Mouse (Mus musculus): ENCODE data around the gene Snrpd3.
A peak's percentile ranks its signal among the peaks of the same experiment; 100 is the strongest.
"Not testable (repeated sequence)": the region's sequence is repeated elsewhere in the genome, so short reads cannot be mapped to it uniquely, and the experiment has no call there.

Gene Snrpd3

DNA sequence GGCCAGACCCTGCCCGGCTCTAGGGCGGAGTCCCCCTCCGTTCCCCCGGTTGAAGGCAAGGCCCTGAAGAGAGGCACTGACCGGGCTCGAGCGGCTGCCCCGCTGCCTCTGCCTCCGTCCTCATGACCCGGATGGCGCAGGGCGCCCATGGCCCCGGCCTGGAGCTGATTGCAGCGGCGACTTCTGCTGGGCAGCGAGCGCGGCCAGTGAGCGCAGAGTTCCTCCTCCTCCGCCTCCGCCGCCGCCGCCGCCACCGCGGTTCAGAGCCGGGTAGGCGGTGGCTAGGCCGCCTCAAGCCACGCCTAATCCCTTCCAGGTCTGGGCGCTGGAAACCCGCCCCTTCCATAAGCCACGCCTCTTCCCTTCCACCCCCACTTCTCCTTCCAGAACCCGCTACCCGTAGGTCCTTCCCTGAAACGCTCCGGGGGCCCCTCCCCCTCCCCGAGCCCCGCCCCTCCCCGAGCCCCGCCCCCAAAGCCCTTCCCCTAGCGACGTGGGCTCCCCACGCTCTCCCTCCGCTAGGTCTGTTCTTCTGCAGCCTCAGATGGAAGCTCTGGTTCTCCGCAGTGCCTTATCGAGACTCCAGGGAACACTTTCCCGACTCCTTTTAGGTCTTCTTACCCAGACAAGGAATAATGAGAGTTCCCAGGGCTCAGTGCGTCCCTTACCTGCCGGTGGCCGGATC, at the start of gene Snrpd3:
Gene Snrpd3 (plus strand): TSS at position 479 of the 685 bp plus-strand sequence.
- peak; percentile 84 to 94 for DNase-seq (ENCODE audit: low spot score in 2 of 2)

DNA sequence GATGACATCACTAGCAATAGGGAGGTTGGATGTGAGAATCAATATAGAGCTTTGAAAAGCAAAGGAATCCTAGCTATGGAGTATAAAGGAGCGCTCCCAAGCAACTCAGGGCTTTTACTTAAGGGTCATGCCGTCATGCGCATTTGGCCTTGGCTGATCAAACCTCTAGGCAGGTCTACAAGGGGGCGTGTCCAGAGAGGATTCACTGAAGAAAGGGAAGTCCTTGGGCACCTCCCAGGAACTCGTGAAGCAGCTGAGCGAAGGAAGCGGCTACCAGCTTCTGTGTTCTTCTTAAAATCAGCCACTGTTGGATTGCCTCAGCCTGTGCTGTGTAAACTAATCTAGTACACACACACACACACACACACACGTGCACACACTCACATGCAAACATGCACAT, 43.9 kb upstream of the Snrpd3 start:
- DNase-seq (ENCODE audit: low spot score in 2 of 2), result no peak

DNA sequence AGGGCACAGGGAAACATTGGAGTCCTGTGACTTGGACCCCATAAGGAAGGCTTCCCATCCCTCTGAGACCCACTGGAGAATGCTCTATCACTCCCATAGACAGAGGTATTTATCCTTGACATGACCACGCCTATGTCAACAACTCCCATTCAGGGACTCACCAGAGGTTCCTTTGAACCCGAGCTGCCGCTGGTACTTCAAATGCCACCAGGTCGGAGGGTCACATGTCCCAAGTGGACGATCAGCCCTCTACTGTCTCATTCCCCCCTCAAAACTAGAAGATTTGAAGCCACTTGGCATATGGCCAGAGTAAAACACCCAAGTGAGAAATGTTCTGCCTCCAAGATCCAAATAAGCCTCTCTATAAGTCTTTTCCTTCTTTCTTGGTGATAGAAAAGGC, 42.8 kb upstream of the Snrpd3 start:
- no peak for DNase-seq (ENCODE audit: low spot score in 2 of 2)

DNA sequence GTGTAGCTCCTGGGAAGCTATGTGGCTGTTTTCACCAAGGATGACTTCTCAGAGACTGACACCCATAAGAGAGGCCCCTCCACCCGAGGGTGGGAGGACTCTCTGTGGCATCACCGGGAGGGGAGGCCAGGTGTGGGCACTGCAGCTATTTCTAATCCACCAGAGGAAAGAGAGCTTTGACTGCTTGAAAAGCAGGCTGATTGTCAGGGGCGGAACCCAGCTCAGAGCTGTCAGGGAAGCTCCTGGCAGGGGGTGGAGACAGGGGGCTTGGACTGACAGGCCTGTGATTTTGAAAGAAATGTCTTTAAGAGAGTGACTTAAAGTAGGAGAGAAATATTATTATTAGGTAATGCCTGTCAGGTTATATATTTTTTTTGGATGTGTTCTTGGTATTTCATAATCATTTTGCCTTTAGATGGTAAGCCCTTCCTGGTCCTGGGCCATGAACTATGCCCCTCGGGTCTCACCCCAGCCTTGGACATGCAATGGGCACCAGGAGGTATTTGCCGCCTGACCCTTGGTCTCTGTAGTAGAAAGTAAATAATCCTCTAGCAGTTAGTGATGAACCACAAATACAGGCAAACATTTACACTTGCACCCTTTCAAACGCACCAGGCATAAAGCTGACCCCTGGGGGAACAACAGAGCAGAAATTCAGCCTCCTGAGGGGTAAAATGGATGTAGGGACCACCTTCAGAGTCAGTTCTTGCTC, 42.1 kb upstream of the Snrpd3 start:
- not testable (repeated sequence) for DNase-seq (ENCODE audit: low spot score in 2 of 2)

DNA sequence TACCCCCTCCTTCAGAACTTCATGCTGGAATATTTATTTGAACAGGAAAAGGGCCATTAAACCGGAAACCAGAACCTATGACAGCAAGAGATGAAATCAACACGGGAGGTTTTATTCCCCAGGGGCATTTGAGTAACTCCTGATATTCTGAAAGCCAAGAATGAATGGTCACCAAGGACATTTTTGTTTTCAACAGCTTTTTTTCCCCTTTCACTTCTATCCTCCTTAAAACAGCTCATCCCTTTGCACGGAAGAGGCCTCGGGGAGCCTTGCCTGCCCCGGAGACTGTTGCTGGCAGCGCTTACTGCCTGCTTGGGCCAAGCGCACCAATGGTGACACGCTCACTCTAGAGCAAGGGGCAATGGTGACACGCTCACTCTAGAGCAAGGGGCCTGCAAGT, 40.3 kb upstream of the Snrpd3 start:
- DNase-seq (ENCODE audit: low spot score in 2 of 2), result peak in 1 of 2 experiments; percentile 24

DNA sequence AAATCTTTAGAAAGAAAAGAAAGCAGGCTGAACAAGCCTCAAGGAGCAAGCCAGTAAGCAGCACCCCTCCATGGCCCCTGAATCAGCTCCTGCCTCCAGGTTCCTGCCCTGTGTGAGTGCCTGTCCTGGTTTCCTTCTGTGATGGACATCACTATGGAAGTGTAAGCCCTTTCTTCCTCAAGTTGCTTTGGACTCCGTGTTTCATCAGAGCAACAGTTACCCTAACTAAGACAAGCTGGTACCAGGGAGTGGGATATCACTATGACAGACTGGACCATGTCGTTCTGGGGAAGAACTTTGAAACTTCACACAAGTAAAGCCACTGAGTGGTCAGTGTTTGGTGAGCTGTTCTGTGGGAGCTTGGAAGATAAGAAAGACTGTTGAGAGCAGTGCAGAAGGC, 37.4 kb upstream of the Snrpd3 start:
- no peak for DNase-seq (ENCODE audit: low spot score in 2 of 2)

DNA sequence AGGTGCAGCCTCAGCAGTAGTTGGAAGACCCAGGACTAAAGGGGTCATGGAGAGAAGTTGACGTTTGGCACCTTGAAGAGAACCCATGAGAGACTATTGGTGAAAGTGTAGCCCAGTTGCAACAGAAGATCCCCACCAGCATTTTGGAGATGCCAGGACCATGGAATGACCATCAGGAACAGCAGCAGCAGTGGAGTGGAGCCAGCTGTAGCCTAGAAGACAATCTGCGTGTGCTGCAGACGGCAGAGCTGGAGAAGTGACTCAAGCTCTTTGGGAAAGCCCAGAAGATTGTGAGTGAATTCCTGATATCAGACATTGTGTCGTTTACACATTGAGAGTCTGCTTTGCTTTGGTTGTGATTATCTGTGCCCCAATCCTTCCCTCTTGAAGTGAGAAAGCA, 35.6 kb upstream of the Snrpd3 start:
- no peak for DNase-seq (ENCODE audit: low spot score in 2 of 2)

DNA sequence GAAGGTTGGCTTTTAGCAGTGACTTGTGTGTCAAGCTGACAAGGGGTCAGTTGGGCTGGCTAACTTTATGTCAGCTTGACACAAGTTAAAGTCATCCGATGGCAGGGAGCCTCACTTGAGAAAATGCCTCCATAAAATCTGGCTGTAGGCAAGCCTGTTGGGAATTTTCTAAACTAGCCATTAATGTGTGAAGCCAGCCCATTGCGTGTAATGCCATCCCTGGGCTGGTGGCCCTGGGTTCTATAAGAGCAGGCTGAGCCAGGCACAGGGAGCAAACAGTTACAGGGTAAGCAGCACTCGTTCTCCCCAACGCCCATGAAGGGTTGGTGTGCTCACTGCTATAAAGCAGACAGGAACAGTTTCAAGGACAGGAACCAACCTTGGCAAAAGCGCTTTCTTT, 35.1 kb upstream of the Snrpd3 start:
- no peak for DNase-seq (ENCODE audit: low spot score in 2 of 2)

DNA sequence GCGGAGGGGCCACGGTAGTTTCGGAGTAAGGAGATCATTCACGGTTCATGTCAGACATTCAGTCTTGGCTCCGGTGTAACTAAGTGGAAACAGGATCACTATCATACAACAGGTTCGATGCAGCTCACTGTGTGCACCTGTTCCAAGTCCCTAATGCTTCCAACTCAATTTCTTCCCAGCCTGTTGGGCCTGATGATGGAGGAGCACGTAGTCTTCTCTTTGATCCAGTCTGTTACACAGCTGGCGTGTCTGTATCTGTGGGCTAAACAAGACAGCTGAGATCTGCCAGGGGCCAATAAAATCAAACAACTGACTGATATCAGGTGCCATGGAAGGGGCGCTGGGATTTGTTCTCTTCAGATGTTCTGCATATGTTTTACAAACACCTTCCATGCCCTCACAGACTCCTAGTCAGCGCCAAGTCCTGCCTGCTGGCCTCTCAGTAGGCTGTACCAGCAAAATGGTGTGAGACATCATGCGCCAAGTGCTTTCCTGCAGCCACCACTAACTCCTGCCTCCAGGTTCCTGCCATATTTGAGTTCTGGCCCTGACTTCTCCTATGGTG, 34.4 kb upstream of the Snrpd3 start:
- no peak for DNase-seq (ENCODE audit: low spot score in 2 of 2)

DNA sequence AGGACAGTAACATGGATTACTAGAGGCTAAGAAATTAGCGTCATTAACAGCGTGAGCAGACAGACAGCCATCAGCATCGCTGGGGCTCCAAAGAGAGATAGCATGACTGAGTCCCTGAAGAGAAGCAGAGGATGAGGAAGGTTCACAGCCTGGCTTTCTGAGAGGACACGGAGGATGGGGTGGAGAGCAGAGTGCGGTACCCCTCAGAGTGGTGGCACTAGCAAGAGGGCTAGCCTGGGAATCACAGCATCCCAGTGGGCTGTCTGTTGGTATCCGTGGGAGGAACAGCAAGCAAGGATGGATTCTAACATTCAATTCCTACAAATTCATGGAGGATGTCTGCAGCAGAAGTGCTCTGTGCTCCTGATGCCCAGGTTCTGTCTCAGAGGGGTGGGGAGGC, 33.3 kb upstream of the Snrpd3 start:
- DNase-seq (ENCODE audit: low spot score in 2 of 2), result no peak

DNA sequence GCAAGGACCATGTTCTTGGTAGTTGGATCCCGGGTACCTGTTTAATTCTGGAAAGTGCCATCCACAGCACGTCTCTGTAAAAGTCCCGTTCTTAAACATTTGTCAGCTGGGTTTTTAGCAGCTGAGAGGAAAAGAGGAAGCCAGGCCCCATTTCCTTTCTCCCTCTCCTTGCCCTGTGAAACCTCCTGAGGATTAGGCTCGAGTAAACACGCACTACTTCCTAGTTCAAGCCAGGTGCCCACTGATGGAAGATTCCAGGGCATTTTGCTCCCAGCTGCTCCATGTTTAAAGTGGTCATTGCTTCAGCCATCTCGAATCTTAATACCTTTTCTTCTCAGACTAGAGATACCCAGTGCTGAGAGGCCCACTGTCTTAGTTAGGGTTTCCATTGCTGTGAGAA, 32.6 kb upstream of the Snrpd3 start:
- DNase-seq (ENCODE audit: low spot score in 2 of 2), result no peak

DNA sequence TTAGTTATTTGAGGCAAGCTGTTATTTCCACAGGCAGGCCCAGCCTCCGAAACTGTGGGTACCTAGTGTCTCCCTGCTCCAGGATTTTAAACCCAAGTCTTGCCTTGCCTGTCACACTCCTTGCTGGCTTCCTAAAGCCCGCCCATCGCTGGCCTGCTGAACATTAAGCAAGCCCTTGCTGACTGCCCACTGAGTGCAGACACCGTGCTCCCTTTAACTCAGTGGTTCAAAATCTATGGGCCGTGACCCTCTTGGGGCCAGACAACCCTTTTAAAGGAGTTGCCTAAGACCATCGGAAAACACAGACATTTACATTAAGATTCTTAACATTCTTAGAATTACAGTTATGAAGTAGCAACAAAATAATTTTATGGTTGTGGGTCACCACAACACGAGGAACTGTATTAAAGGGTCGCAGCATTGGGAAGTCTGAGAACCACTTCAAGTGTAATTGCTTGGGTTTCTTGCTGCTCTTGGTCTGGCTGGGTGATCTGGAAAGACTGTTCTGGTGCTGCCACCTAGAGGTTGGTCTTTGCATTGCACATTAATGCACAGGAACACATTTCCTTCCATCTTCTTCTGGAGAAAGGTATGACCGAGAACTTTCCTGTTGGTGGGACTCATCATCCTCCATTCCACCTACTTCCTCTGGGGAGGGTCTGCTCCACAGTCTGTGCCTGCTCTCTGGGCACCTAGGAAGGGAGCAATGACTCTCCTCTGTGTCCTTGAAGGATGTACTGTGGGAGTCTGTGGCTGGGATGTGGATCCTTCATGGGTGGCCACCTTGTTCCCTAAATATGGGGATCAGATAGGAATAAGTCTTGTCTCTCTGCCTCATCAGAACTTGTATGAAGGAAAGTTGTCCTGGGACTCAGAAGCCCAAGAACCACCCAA, 31.0 kb upstream of the Snrpd3 start:
- DNase-seq (ENCODE audit: low spot score in 2 of 2), result peak; percentile 66 to 72

DNA sequence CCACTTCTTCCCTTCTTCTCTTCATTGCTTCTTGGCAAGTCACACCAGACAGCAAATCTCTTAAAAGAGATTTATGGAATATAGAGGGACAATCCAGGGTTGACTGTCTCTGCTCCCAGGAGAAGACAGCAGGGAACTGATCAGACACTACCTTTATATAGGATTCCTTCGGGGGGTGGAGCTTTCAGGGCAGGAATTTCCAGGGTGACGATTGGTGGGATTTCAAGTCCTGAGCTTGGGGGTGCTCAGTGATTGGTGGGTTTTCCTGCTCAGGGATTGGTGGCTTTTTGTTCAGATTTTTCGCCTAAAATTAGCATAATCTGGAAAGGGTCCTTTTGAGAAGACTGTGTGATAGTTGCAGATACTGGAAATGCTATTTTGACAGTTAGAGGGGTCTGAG, 30.2 kb upstream of the Snrpd3 start:
- no peak for DNase-seq (ENCODE audit: low spot score in 2 of 2)

DNA sequence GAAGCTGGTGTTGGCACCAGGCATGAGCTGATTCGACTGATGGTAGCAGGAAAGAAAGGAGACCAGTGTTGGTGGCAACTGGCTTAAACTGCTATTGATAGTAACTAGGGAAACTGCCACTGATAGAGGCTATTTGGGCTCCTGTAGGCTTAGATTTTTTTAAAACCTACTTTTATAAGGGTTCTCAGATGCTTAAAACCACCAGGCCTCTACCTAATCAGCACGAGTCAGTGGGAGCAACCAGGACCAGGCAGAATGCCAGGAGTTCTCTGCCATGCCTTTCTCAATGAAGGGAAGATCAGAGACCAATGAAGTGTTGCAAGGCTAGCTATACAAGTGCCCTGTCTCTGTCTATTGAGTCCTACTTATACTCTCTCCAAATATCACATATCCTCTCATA, 27.8 kb upstream of the Snrpd3 start:
- no peak for DNase-seq (ENCODE audit: low spot score in 2 of 2)

DNA sequence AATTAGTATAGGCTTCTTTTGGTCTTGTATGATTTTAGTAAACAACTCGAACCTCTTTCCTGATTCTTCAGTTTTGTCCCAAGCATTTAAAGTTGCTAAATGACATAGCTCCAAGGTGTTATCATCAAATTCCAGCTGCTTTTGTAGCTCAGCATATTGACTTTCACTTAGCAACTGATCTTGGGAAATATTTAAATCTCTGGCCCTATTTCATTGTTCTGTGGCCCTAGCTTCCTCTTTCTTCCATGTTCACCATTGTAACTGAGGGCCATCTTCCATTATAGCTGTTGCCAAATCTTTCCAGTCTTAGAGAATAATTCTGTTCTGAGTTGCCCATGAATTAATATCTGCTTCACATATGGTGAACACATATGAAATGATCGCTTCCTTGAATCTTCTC, 26.6 kb upstream of the Snrpd3 start:
- DNase-seq (ENCODE audit: low spot score in 2 of 2), result no peak

DNA sequence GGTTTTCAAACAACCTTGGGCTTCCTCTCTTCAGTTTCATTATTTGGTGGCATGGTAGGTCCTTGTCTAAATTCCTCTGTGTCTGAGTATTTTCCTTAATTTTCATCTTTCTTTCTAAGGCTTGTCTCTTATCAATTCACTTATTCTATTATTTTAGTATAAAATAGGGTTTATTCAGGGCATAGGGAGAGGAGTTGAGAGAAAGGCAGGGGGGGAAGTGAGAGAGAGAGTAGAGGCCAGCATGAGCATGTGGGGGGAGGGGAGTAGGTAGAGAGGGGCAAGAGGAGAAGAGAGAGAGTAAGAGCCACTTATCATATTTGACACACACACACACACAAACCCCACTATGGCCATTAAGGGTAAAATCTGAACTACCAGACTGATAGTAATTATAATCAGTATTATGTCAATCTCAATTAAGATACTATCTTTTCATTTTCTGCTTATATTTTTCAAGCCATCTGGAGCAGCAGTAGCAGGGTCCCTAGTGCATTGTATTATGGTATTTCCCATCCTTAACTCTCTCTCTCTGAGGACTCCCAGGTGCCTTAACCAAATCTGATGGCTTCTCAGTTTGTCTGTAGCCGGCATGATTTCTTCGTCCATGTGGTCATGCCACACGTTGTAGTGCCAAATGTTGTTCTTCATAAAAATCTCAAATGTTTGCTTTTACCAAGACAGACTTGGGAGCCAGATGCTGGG, 26.0 kb upstream of the Snrpd3 start:
- DNase-seq (ENCODE audit: low spot score in 2 of 2), result no peak

DNA sequence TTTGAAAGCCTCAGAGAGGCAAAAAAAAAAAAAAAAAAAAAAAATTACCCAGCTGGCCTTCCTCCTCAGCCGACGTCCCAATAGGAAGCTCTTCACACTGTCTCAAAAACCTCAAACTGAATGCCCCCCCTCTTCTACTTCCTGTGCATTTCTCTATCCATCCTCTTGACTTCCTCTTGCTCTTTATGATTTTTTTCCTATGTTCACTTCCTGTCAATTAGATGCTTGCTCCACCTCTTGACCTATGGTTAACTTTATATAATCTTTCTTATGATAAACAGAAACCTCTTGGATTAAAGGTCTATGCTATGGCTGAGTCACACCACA, 25.5 kb upstream of the Snrpd3 start:
- DNase-seq (ENCODE audit: low spot score in 2 of 2), result no peak

DNA sequence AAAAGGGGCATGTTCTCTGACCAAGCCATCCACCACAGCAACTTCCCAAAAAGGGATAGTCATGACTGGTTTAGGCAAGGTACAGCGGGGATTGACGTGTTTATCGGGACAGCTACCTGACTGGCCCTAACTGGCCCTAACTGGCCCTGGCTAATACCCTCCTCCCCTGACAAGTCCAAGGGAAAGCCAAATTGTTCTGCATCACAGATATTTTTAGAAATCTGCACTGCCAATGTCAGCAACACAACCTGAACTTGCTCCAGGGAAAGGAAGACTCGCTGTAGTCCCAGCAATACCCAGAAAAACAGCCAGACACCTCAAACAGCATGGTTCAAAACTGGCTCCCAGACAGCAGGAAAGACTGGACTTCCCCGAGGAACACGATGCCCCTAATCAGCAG, 22.0 kb upstream of the Snrpd3 start:
- DNase-seq (ENCODE audit: low spot score in 2 of 2), result no peak

DNA sequence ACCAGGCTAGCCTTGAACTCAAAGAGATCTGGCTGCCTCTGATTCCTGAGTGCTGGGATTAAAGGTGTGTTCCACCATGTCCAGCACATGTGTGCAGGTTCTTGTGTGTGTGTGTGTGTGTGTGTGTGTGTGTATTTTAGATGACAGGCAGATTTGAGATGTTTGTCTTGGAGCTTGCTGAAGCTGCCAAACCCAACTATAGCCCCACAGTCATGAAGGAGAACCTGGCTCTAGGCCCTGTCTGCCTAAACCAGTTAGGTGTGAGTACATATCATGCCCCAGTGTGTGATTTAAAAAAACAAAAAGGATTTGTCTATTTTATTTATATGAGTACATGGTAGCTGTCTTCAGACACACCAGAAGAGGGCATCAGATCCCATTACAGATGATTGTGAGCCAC, 21.4 kb upstream of the Snrpd3 start:
- no peak for DNase-seq (ENCODE audit: low spot score in 2 of 2)

DNA sequence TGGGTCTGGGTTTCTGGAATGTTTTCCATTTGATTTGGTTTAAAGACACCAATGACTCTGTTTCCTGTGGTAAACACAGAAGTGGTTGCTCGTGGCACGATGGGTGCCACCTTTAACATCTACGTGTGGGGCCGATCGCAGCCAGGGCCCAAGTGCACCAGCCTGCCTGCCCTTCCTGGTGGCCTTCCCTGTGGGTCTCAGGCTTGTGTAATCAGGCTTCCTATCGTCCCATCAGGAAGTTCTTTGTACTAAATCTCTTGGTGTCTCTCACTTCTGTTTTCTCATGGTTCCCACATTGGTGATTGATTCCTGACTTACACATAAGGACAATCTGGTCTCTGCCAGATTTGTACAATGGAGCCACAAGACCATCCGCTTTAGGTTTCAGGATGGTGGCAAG, 18.1 kb upstream of the Snrpd3 start:
- not testable (repeated sequence) for DNase-seq (ENCODE audit: low spot score in 2 of 2)

DNA sequence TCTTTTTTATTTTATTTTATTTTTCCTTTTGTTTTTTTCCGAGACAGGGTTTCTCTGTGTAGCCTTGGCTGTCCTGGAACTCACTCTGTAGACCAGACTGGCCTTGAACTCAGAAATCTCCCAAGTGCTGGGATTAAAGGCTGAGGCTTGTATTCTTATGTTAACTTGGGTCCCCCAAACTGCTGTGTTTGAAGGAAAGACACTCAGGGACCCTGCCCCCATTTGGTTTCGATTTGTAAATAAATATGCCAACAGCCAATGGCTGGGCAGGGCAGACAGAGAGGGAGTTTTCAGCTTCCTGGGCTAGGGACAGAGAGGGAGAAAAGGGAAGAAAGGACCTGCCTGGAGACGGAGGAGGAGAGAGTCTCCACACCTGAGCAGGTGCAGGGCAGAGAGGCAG, 17.6 kb upstream of the Snrpd3 start:
- DNase-seq (ENCODE audit: low spot score in 2 of 2), result no peak

DNA sequence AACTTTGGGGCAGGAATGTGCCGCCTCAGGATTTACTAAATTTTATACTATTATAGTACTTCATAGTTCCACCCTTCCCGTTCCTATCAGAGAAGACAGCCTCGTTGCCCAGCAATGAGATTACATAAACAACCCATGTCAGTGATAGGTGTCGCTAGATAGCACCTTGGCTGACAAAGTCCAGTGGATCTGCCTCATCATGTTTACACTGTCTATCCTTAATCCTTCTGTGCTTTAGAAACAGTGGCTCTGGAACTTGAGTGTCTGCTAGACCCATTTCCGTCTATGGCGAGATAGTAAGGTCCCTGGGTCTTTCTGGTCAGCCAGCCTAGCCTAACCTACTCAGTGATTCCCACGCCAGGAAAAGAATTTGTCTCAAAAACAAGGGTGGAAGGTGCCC, 17.0 kb upstream of the Snrpd3 start:
- DNase-seq (ENCODE audit: low spot score in 2 of 2), result no peak

All from urinary bladder, postnatal 36 days (tissue).